Mouse (Mus musculus) thymus, postnatal 14 days (tissue): ENCODE results near the gene Gbp6.
"Not testable (repeated sequence)": the region's sequence is repeated elsewhere in the genome, so short reads cannot be mapped to it uniquely, and the experiment has no call there.

ENCODE experiments used
- DNase-seq: peaks from one replicate; pipeline ENCODE4 v3.0.0; 2021

The Gbp6 gene

GRCm38 (mm10) chr5:105293226-105294165 lies at the start of gene Gbp6, which contains the start of gene Gm43302:
TSS of gene Gbp6 (minus strand) at chr5:105293698.
TSS of gene Gm43302 (minus strand) at chr5:105293695.
- not testable (repeated sequence) for DNase-seq

GRCm38 (mm10) chr5:105341281-105341680 lies 47.8 kb upstream of the Gbp6 start:
- DNase-seq: no peak

GRCm38 (mm10) chr5:105322543-105322942 lies 29.0 kb upstream of the Gbp6 start:
- peak; percentile 47 for DNase-seq

DNA sequence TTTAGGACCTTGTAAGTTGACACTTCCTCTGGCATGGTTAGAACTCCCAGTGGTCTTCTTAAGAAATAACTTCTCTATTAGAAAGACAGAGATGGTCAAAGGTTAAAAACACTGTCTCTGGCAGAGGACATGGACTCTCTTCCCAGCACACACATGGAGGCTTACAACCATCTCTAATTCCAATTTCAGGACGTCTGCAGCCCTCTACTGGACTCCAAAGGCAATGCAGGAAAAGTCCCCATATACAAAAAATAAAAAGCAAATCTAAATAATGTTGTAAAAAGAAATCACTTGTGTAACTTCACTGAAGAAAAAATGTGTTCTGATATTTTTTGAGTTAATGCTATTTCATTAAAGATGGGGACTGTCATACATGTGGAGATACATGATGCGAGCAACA lies 17.4 kb upstream of the Gbp6 start:
- DNase-seq: no peak

DNA sequence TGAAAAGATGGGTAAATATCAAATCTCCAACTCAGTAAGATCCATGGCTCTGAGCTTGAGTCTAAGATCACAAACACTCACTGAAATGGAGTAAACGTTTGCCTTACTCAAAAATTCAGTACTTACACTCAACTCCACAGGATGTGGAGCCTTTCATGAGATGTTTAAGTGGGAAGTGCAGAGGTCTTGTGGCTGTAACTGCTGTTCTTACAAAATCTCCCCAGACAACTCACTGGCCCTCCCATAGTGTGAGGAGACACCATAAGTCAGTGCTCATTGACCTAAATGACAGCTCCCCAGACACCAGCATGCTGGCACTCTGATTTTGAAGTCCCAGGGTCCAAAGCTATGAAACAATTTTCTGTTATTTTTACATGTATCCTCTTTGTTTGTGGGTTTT lies 15.7 kb upstream of the Gbp6 start:
- DNase-seq: not testable (repeated sequence)

DNA sequence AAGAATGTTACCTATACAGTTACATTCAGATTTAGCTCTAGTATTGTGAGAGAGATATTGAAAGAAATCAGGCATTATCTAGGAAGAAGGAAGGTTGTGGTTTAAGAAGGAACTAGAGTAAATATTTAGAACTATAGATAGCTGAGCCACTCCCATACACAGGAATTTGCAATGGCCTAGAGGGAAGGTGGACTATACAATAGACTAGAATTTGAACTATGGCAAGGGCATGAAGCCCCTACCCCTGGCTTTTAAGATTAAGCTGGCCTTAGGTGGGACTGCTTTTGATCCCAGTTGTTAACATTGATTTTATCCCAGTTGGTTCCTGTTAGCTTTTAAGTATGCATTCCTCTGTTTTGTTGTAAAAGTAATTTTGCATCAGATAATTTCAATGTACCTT lies 13.4 kb upstream of the Gbp6 start:
- DNase-seq: not testable (repeated sequence)

GRCm38 (mm10) chr5:105306159-105306581 lies 12.7 kb upstream of the Gbp6 start:
- DNase-seq: no peak

DNA sequence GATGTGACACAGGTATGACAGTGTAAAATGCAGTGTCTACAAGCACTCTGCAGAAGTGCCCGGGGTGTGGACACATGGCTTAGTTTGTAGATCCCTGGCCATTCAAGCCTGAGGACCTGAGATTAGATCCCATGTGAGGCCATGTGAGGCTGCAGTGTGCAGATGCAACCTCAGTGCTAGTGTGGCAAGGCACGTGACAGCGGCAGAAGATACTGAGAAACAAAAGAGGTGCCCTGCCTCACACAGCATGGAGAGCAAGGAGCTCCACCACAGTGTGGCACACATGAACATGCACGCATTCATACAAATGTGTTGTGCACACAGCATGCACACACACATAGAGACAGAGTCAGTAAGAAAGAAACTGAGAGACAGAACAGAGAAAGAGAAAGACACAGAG lies 12.2 kb upstream of the Gbp6 start:
- DNase-seq: peak; percentile 49

- no peak for DNase-seq
Observed at GRCm38 (mm10) chr5:105301963-105302362, 8.5 kb upstream of the Gbp6 start.

- DNase-seq: no peak
Observed at GRCm38 (mm10) chr5:105301531-105301930, 8.0 kb upstream of the Gbp6 start.

DNA sequence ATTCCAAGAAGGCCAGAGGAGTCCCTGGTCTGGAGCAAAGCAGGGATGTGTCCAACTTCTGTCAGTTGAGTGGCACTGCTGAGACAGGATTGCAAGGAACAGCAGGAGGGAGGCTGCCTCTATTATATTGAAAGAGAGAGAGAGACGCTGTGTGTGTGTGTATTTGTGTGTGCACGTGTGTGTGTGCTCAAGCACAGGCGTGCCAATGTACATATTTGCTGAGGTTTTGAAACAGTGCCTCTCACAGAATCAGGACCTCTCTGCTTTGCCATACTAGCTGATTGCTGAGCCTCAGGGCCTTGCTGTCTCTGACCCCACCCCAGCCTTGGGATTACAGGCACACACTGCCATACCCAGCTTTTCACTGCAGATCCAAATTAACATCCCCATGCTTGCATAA lies 2.2 kb upstream of the Gbp6 start:
- no peak for DNase-seq

GRCm38 (mm10) chr5:105292492-105292891 lies 1.0 kb downstream of the Gbp6 start:
- DNase-seq: no peak

DNA sequence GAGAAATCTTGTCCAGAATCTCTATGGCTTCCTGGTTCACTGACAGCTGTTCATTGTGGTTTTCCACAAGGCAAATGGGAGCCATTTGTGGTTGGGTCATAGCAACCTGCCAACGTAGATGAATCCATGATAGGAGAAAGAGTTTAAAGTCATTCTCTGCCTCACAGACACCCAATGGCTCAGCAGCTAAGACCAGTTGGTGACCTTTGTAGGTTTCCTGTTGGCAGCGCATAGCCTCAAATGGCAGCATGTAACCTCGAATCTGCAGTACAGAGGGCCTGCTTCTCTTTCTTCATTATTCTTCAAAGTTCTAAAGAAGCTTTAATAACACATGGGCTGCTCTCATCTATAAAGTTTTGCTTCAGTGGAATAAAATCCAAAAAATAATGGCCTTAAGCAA lies 2.6 kb downstream of the Gbp6 start:
- not testable (repeated sequence) for DNase-seq

DNA sequence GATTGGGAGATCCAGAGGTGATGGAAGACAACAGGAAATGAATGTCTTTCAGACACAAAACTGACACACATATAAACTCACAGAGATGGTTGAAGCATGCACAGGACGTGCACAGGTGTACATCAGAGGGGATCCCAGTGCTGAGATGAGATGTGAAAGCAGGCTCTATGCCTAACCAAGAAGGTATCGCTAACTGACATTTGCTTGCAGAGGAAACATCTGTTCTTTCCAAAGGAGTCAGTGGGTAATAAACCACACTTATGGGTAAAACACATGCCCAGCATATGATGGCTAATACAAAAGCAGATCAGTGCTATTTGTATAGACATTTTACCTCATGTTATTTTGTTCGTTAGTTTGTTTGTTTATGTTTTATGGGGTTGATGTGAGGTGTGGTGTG lies 32.8 kb downstream of the Gbp6 start:
- DNase-seq: not testable (repeated sequence)

DNA sequence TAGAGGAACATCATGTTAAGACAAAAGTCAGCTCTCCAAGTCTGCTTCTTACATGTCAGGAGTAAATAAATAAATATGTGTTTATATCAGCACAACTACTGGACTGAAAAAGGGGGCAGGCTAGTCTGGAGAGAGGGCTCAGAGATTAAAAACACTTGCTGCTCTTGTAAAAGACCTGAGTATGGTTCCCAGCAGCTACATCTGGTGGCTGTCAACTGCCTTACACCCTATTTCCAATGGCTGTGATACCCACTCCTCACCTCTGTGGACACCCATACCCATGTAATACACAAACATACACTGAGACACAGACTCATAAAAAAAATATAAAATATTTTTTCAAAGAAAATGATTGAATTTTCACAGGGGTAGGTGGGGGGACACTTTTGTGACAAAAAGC lies 41.0 kb downstream of the Gbp6 start:
- no peak for DNase-seq

GRCm38 (mm10) chr5:105244741-105245140 lies 48.8 kb downstream of the Gbp6 start:
- not testable (repeated sequence) for DNase-seq

GRCm38 (mm10) chr5:105240982-105241381 lies 52.5 kb downstream of the Gbp6 start:
- not testable (repeated sequence) for DNase-seq

DNA sequence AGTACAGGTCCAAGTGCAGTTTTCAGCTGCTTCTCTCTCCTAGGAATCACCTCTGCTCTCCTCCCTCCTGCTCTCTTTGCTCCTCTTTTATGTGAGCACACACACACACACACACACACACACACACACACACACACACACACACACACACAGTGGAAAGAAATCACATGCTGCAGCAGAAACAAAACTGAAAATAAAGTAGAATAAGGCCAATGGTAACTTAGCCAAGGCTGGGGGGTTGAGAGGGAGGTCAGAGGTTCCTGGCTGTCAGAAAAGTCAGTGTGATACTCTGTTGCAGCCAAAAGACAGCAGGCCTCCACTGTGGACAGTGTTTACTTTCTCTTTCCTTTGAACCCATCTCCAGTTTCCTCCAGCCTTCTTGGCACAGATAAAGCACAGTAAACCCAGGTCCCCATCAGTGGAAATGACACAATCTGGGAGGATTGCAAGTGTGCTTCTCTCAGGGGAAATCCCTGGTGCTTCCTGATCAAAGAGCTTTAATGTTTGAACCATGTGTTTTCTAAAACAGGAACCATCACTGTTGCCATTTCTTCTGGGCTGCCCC lies 53.9 kb downstream of the Gbp6 start, which contains the start of gene Gbp10:
Gene Gbp10 (minus strand): TSS at position 51 of the 565 bp plus-strand sequence.
- not testable (repeated sequence) for DNase-seq

DNA sequence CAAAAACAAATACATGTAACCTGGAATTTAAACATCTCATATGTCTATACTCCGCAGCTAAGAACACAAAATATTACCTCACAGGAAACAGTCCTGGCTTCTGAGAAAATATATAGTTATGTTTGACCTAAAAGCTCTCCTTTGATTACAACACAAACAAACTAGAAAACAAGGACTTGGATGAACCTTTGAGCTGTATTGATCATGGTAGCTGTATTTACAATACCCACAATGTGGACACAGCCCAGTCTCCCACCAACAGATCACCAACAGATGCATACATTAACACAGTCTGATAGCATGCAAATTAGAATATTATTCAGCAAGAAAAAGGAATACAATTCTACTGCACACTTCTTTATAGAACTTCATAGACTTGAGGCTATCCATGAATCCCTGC lies 55.1 kb downstream of the Gbp6 start:
- not testable (repeated sequence) for DNase-seq

DNA sequence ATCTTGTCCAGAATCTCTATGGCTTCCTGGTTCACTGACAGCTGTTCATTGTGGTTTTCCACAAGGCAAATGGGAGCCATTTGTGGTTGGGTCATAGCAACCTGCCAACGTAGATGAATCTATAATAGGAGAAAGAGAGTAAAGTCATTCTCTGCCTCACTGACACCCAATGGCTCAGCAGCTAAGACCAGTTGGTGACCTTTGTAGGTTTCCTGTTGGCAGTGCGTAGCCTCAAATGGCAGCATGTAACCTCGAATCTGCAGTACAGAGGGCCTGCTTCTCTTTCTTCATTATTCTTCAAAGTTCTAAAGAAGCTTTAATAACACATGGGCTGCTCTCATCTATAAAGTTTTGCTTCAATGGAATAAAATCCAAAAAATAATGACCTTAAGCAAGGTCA lies 57.5 kb downstream of the Gbp6 start:
- DNase-seq: not testable (repeated sequence)
